Mouse (Mus musculus) liver, adult 2 months (tissue): ENCODE results near the gene C1qbp. TPM values are rescaled to one million over a fixed set of nuclear protein-coding genes. Genes with fewer than 3 reads are reported as not detected.

ENCODE experiments used
- DNase-seq: peaks from one replicate; pipeline ENCODE4 v3.0.0-alpha.2; 2011; ENCODE audit warnings: low read depth, low spot score; ENCODE audit errors: extremely low read depth
- H3K27ac ChIP-seq: fragments of 200-500 bp; replicated peaks from 2 replicates; pipeline ENCODE4 v1.5.1; 2012; ENCODE audit warnings: low read depth, mild to moderate bottlenecking, control low read depth, inconsistent platforms, low read length; ENCODE audit not compliant: insufficient read depth
- H3K27me3 ChIP-seq: fragments of 200-500 bp; 2 replicates; pipeline ENCODE4 v1.6.1; 2012; ENCODE audit warnings: mild to moderate bottlenecking, moderate library complexity, low read length, inconsistent platforms; ENCODE audit not compliant: control insufficient read depth, insufficient read depth
- H3K36me3 ChIP-seq: fragments of 200-500 bp; 2 replicates; pipeline ENCODE4 v1.6.1; 2012; ENCODE audit warnings: low read length, inconsistent platforms; ENCODE audit not compliant: control insufficient read depth, insufficient read depth
- H3K4me1 ChIP-seq: fragments of 200-500 bp; 2 replicates; pipeline ENCODE4 v1.6.1; 2011; ENCODE audit warnings: low read length; ENCODE audit not compliant: control insufficient read depth, insufficient read depth
- H3K4me3 ChIP-seq: fragments of 200-500 bp; 2 replicates; pipeline ENCODE4 v1.5.1; 2011; ENCODE audit warnings: low read depth, mild to moderate bottlenecking, control low read depth, low read length, moderate library complexity; ENCODE audit not compliant: insufficient read depth
- H3K79me2 ChIP-seq: fragments of 200-500 bp; 2 replicates; pipeline ENCODE4 v1.6.1; 2012; ENCODE audit warnings: inconsistent platforms, mild to moderate bottlenecking, low read length, moderate library complexity; ENCODE audit not compliant: control insufficient read depth, insufficient read depth
- H3K9ac ChIP-seq: fragments of 200-500 bp; 2 replicates; pipeline ENCODE4 v1.6.1; 2012; ENCODE audit warnings: low read depth, mild to moderate bottlenecking, control low read depth, inconsistent platforms, low read length
- CTCF ChIP-seq: fragments of 200-500 bp; IDR thresholded peaks from 2 replicates; pipeline ENCODE4 v1.5.1; 2011; ENCODE audit warnings: low read depth, low read length, control low read depth
- POLR2A ChIP-seq: fragments of 200-500 bp; IDR thresholded peaks from 2 replicates; pipeline ENCODE4 v1.6.1; 2011; ENCODE audit warnings: low read length, control low read depth; ENCODE audit not compliant: insufficient read depth; ENCODE audit errors: extremely low read depth
- WGBS: fragments of 180-500 bp; shearing (Covaris S2); methylation state at CpG from one replicate; pipeline ENCODE4 v1.1.7; 2018; 5-methylcytosine and 5-hydroxymethylcytosine counted together
- polyA plus RNA-seq: library from polyadenylated mRNA; depleted of rRNA; stranded (reverse); fragments of >200 nt; gene quantifications from 2 replicates; pipeline ENCODE4 v1.2.3, GENCODE M21; 2012
- total RNA-seq: library from RNA; depleted of rRNA; stranded (reverse); fragments of >200 nt; gene quantifications from 2 replicates; pipeline ENCODE4 v1.2.3, GENCODE M21; 2014

Gene C1qbp
- total and polyA plus RNA-seq, 2 experiments, result 39.0 to 152 TPM

GRCm38 (mm10) chr11:70970560-70971540, 12.0 kb downstream of the C1qbp start:
- H3K36me3 ChIP-seq, result peaks cover 21% of the 10 kb centered on the region
- H3K27me3 ChIP-seq, result no peaks in the 10 kb centered on the region
- peak overlapping the region; percentile 79 for H3K27ac ChIP-seq
- TF ChIP-seq CTCF (peak; percentile 32; the same call in 1 of the 2 replicates), POLR2A (no peak)
- peak overlapping the region; percentile 97 for H3K4me3 ChIP-seq
- peaks cover 13% of the 10 kb centered on the region; the same call in 1 of the 2 replicates for H3K79me2 ChIP-seq
- H3K4me1 ChIP-seq, result peaks cover 13% of the 10 kb centered on the region
- peak; percentile 55 for DNase-seq
- peak overlapping the region; percentile 84 for H3K9ac ChIP-seq
- WGBS, result 11% methylated on average over 24 of the region's 24 CpGs

DNA sequence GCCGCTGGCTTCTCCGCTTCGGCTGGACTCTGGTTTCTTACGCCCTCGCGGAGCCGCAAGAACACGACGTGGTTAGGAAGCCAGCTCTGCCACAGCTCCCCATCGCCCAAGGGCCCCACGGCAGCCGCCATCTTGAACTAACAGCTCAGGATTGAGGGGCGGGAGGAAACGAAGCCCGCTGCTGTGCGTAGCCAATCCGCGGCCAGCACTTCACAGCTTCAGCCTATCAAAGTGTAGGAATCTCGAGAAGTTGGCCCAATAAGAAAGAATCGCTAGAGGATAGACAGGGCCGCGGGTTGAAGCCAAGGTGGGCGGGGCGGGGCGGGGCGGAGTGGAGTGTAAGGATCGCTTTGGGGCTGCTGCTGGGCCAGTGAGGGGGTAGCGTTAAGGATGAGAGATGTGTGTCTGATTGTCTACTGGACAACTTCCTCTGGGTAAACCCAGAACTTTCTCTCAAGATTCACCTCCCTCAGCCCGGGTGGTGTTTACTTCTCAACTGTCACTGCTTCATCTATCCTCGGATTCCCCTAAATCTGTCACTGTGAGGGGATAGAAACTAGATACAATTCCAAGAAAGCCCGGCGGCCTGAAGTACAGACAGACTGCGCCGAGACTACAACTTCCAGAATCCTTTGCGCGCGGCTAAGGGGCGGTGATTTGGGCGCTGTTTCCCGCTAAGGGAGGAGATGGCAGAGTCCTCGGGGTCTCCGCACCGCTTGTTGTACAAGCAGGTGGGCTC, 12.8 kb downstream of the C1qbp start, which contains the start of the genes Nup88 and Rpain:
Gene Nup88 (minus strand): TSS at position 153 of the 739 bp plus-strand sequence.
Gene Rpain (plus strand): TSS at position 393 of the 739 bp plus-strand sequence.
- Histone ChIP-seq H3K4me1 (peaks cover 13% of the 10 kb centered on the region), H3K4me3 (peak within 1 kb of the TSS; percentile 97), H3K79me2 (peaks cover 13% of the 10 kb centered on the region; the same call in 1 of the 2 replicates), H3K36me3 (peaks cover 22% of the 10 kb centered on the region), H3K9ac (peak within 1 kb of the TSS; percentile 84), H3K27me3 (no peaks in the 10 kb centered on the region), H3K27ac (peak within 1 kb of the TSS; percentile 79)
- TF ChIP-seq POLR2A, result peak; percentile 80
- TF ChIP-seq CTCF, result no peak
- WGBS, result under 1% methylated on average over 43 of the region's 43 CpGs
- DNase-seq, result peak; percentile 94

GRCm38 (mm10) chr11:70969271-70969794, 13.5 kb downstream of the C1qbp start:
- peak overlapping the region; percentile 83 for H3K4me3 ChIP-seq
- H3K36me3 ChIP-seq, result peaks cover 26% of the 10 kb centered on the region
- WGBS, result under 1% methylated on average over 25 of the region's 25 CpGs
- peak overlapping the region; percentile 65 for H3K27ac ChIP-seq
- H3K79me2 ChIP-seq, result peaks cover 15% of the 10 kb centered on the region; the same call in 1 of the 2 replicates
- H3K4me1 ChIP-seq, result peaks cover 13% of the 10 kb centered on the region
- H3K27me3 ChIP-seq, result no peaks in the 10 kb centered on the region
- DNase-seq, result peak; percentile 51
- TF ChIP-seq POLR2A (no peak), CTCF (no peak)
- H3K9ac ChIP-seq, result peak overlapping the region; percentile 82

GRCm38 (mm10) chr11:70964222-70964907, 18.5 kb downstream of the C1qbp start:
- WGBS, result 91% methylated on average over 4 of the region's 4 CpGs
- no peak overlapping the region for H3K9ac ChIP-seq
- no peak for DNase-seq
- H3K79me2 ChIP-seq, result peaks cover 6% of the 10 kb centered on the region; the same call in 1 of the 2 replicates
- H3K4me1 ChIP-seq, result peaks cover 5% of the 10 kb centered on the region; the same call in 1 of the 2 replicates
- H3K27me3 ChIP-seq, result no peaks in the 10 kb centered on the region
- no peak overlapping the region for H3K27ac ChIP-seq
- H3K36me3 ChIP-seq, result peaks cover 49% of the 10 kb centered on the region
- no peak for TF ChIP-seq CTCF
- no peak overlapping the region for H3K4me3 ChIP-seq

DNA sequence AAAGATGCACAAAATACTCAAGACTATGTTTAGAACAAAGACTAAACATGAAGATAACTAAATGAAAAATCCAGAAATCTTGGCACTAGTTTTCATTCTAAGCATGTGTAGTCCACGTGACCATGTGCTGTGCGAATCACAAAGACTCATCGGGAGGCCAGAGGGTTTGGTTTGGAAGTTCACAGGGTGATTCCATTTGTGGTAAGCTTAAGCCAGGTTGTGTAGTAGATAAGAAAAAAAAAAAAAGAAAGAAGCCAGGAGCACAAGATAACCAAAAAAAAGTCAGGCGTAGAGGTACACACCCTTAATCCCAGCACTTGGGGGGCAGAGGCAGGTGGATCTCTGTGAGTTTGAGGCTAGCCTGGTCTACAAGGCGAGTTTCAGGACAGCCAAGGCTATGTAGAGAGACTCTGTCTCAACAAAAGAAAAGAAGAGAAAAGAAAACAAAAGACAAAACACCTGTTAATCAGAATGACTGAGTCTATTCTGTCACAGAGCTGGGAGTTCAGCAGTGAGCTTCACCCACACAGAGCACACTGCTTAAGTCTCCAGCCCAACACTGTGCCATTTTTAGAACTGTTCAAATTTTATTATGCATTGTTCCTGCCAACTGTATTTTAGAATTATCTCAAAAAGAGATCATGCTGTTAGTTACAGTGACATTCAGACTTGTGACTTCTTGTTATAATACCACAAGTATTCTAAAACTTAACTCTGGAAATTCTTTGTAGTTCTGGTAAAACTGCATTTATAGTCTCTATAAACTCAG, 21.9 kb downstream of the C1qbp start:
- Histone ChIP-seq H3K27ac (no peak overlapping the region), H3K9ac (no peak overlapping the region), H3K36me3 (peaks cover 76% of the 10 kb centered on the region), H3K4me1 (no peaks in the 10 kb centered on the region), H3K79me2 (peaks cover 3% of the 10 kb centered on the region; the same call in 1 of the 2 replicates), H3K4me3 (no peak overlapping the region), H3K27me3 (no peaks in the 10 kb centered on the region)
- no peak for TF ChIP-seq CTCF
- no peak for TF ChIP-seq POLR2A
- no peak for DNase-seq
- WGBS, result 94% methylated on average over 5 of the region's 5 CpGs
